Mouse (Mus musculus): ENCODE data around the gene Gm5108. TPM values are rescaled to one million over a fixed set of nuclear protein-coding genes. Genes with fewer than 3 reads are reported as not detected.

The Gm5108 gene
- polyA plus RNA-seq, 1 experiment from 2014 or later, result not detected

Other genes with a start within 250 kb of the Gm5108 start
- 45.2 and 47.2 TPM in 2 replicates for gene Atp8a1, start 94.2 kb upstream of the Gm5108 start, polyA plus RNA-seq (2015; fragmentation: Nextera tagmentation; extraction: Ambion mirVana)
- not detected in 2 replicates for gene Gm21905, start 4.8 kb downstream of the Gm5108 start, polyA plus RNA-seq (2015; fragmentation: Nextera tagmentation; extraction: Ambion mirVana)
- not detected in 2 replicates for gene Grxcr1, start 90.2 kb downstream of the Gm5108 start, polyA plus RNA-seq (2015; fragmentation: Nextera tagmentation; extraction: Ambion mirVana)

Data from liver, embryonic 13.5 days (tissue).